In the genomic region with DNA sequence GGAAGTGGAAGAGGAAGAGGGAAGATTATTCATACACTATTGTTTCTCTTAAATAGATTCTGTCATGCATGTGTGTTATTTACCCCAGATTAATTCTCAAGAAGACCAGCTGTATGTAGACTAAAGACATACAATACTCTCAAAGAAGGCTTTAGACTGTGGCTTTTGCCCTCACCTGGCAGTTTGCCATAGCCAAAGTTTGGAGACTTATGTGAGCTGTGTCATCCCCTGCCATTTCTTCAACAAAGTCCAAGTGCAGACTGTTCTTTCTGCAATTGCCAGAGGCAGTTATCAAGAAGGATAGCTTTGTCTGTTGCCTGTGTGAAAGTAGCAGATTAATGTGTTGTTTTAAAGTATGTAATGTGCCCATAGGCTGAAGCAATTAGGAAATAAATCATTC, we compare ENCODE assay signal across 24 mouse cellular contexts.
A peak's percentile ranks its signal among the peaks of the same experiment; 100 is the strongest.
DNase-seq lines count a peak whose midpoint lies in the region; TF ChIP-seq lines count a peak whose summit lies in the region.
"Had no signal": no experiment of that assay in that cellular context is flagged by ENCODE, and none has a peak within 500 bp of the region (broad histone marks: within the 10 kb centered on the region; RNA-seq: fewer than 3 reads in every experiment).

No protein-coding gene starts in this region.

- TF ChIP-seq CTCF in heart, adult 2 months (IDR thresholded peaks at IDR 0.05), result no peak

- DNase-seq in kidney, postnatal 10 days, result peak; percentile 28
- DNase-seq in kidney, postnatal 25 days, result no peak
- DNase-seq in testis, postnatal 10 days (ENCODE audit: low spot score), result peak; percentile 42
- no peak for DNase-seq in testis, postnatal 14 days (ENCODE audit: low spot score)
- peak; percentile 100 for DNase-seq in fat pad, adult 2 months (ENCODE audit: extremely low read depth, low read depth, low spot score)
- no peak for DNase-seq in retina, embryonic 14.5 days (ENCODE audit: low spot score)
- no peak for DNase-seq in heart, adult 2 months
- DNase-seq: adrenal gland, postnatal 14 days; cerebellum, adult 11 months; cerebellum, adult 9-10 months; cerebellum, postnatal 36 days; gastrocnemius, adult 2 months; gastrocnemius, postnatal 36 days; heart, postnatal 14 days; lung, postnatal 4 days; thymus, postnatal 14 days had no signal

- no peaks in the 10 kb centered on the region for H3K79me2 ChIP-seq in heart, adult 2 months (replicated peaks; ENCODE audit: control insufficient read depth, insufficient read depth, low read length)

- TF ChIP-seq EP300 in heart, adult 2 months (IDR thresholded peaks at IDR 0.05; ENCODE audit: insufficient read depth, low read depth, low read length), result no peak

- H3K4me3 ChIP-seq in heart, adult 2 months, result no peak overlapping the region
- H3K4me3 ChIP-seq: embryonic facial prominence, embryonic 12.5 days; gastrocnemius, adult 2 months; intestine, embryonic 15.5 days; limb, embryonic 13.5 days; megakaryocyte, embryonic 14.5 days; midbrain, embryonic 15.5 days had no signal

- no peak overlapping the region for H3K9ac ChIP-seq in heart, adult 2 months (ENCODE audit: low read depth, low read length)
- H3K9ac ChIP-seq: embryonic facial prominence, embryonic 12.5 days; intestine, embryonic 15.5 days; limb, embryonic 13.5 days; midbrain, embryonic 15.5 days had no signal

- H3K27me3 ChIP-seq in heart, adult 2 months (ENCODE audit: control insufficient read depth, insufficient read depth, low read length), result no peaks in the 10 kb centered on the region
- H3K27me3 ChIP-seq: CH12.LX; embryonic facial prominence, embryonic 12.5 days; intestine, embryonic 15.5 days; limb, embryonic 13.5 days; megakaryocyte, embryonic 14.5 days; midbrain, embryonic 15.5 days; Patski had no signal

- intact Hi-C loops in heart, adult 2 months (cut with DNase I), result no loop called here

- H3K4me1 ChIP-seq in heart, adult 2 months (ENCODE audit: control insufficient read depth, insufficient read depth, low read length), result no peaks in the 10 kb centered on the region
- H3K4me1 ChIP-seq: intestine, embryonic 15.5 days; limb, embryonic 13.5 days; megakaryocyte, embryonic 14.5 days; midbrain, embryonic 15.5 days had no signal

- H3K27ac ChIP-seq in heart, adult 2 months, result no peak overlapping the region
- H3K27ac ChIP-seq: embryonic facial prominence, embryonic 12.5 days; gastrocnemius, adult 2 months; hindbrain, postnatal 0 days; intestine, embryonic 15.5 days; limb, embryonic 13.5 days; midbrain, embryonic 15.5 days had no signal

- H3K36me3 ChIP-seq in heart, adult 2 months (ENCODE audit: control insufficient read depth, insufficient read depth, low read length), result no peaks in the 10 kb centered on the region
- H3K36me3 ChIP-seq: embryonic facial prominence, embryonic 12.5 days; intestine, embryonic 15.5 days; limb, embryonic 13.5 days; midbrain, embryonic 15.5 days had no signal

- TF ChIP-seq POLR2A in heart, adult 2 months (IDR thresholded peaks at IDR 0.05; ENCODE audit: insufficient read depth, low read depth, low read length), result no peak

Comparison
In these comparisons a context has a peak if more than half of its experiments do, and no peak if none do; other contexts are left out.
1. DNase-seq: peak in kidney, postnatal 10 days (single experiment), testis, postnatal 10 days (single experiment) and fat pad, adult 2 months (single experiment); none in kidney, postnatal 25 days (0 of 2), testis, postnatal 14 days (single experiment), retina, embryonic 14.5 days (single experiment) and heart, adult 2 months (0 of 2).